Mouse (Mus musculus): ENCODE results near the gene Pbx2. TPM values are rescaled to one million over a fixed set of nuclear protein-coding genes. Genes with fewer than 3 reads are reported as not detected.

Pbx2 gene
- total and polyA plus RNA-seq, 2 experiments from 2014 or later = 5.9 to 75.2 TPM

DNA sequence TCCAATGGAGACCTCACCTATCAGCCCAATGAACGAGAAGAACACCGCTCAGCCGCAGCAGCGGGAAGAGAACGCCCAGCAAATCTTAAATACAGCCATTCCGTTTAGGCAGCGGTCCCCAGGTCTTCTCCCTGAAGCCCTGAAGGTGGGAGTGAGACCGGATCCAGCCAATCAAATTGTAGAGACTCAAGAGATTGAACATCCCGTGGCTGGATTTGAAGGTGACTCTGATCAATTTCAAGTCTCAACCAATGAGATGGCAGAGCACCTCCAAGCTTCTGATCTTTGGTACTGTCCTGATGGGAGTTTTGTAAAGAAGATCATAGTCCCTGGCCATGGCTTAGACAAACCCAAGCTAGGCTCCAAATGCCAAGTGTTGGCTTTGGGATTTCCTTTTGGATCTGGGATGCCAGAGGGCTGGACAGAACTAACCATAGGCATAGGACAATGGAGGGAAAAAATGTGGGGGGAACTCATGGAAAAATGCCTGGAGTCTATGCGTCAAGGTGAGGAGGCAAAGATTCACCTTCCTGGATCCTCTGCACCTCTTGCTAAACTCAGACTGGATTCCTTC, 54.3 kb downstream of the Pbx2 start:
- Histone ChIP-seq H3K27ac (ENCODE audit: low read depth, low read length) (peak overlapping the region; percentile 74; the same call in 1 of the 2 replicates), H3K4me1 (ENCODE audit: insufficient read depth) (peaks cover 17% of the 10 kb centered on the region), H3K36me3 (ENCODE audit: insufficient read depth) (peaks cover 18% of the 10 kb centered on the region), H3K27me3 (ENCODE audit: insufficient read depth, low read length) (no peaks in the 10 kb centered on the region), H3K4me3 (ENCODE audit: low read depth, low read length) (peak overlapping the region; percentile 52), H3K4me2 (ENCODE audit: low read depth) (peak overlapping the region; percentile 60), H3K9me3 (ENCODE audit: low read length) (no peaks in the 10 kb centered on the region), H3K9ac (peak overlapping the region; percentile 55)
- 47% methylated on average over 10 of the region's 10 CpGs for WGBS
- TF ChIP-seq CTCF (IDR thresholded peaks at IDR 0.05; ENCODE audit: low read depth) = no peak
- ATAC-seq (no peak), DNase-seq (no peak)

DNA sequence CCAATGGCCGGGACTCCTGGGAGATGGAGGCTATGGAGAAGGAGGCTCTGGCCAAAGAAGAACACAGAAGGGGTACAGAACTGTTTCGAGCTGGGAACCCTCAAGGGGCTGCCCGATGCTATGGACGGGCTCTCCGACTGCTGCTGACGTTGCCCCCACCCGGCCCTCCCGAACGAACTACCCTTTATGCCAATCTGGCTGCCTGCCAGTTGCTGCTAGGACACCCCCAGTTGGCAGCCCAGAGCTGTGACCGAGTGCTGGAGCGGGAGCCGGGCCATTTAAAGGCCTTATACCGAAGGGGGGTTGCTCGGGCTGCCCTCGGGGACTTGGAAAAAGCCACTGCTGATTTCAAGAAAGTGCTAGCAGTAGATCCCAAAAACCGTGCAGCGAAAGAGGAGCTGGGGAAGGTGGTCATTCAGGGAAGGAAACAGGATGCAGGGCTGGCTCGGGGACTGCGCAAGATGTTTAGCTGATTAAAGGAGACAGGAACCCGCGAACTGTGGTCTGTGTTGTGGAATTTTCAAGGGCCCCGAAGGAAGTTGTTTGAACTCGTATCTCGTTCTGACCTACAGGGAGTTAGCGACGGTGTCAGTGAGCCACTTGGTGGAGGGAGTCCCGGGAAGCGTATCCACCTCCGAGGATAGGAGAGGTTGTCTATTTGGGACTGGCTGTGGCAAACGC, 54.9 kb downstream of the Pbx2 start:
- Histone ChIP-seq H3K4me1 (ENCODE audit: insufficient read depth) (peaks cover 17% of the 10 kb centered on the region), H3K9me3 (ENCODE audit: low read length) (no peaks in the 10 kb centered on the region), H3K9ac (no peak overlapping the region), H3K4me3 (ENCODE audit: low read depth, low read length) (no peak overlapping the region), H3K27ac (ENCODE audit: low read depth, low read length) (no peak overlapping the region), H3K36me3 (ENCODE audit: insufficient read depth) (peaks cover 24% of the 10 kb centered on the region), H3K27me3 (ENCODE audit: insufficient read depth, low read length) (no peaks in the 10 kb centered on the region), H3K4me2 (ENCODE audit: low read depth) (0 out of 2 replicates have a peak overlapping the region, but pooled peaks have one; percentile 33)
- DNase-seq (no peak), ATAC-seq (no peak)
- TF ChIP-seq CTCF (IDR thresholded peaks at IDR 0.05; ENCODE audit: low read depth) = no peak
- WGBS = 86% methylated on average over 30 of the region's 30 CpGs

Other genes with a start within 250 kb of the Pbx2 start
- not detected in 2 replicates for gene Btnl2, start 236.4 kb upstream of the Pbx2 start, total RNA-seq (2014; rRNA removed)
- gene Btnl2, start 236.4 kb upstream of the Pbx2 start, polyA plus RNA-seq (2015; fragmentation: Nextera tagmentation; extraction: Ambion mirVana) = not detected in 2 replicates
- gene Btnl1, start 214.1 kb upstream of the Pbx2 start, total RNA-seq (2014; rRNA removed) = not detected in 2 replicates
- not detected in 2 replicates for gene Btnl1, start 214.1 kb upstream of the Pbx2 start, polyA plus RNA-seq (2015; fragmentation: Nextera tagmentation; extraction: Ambion mirVana)
- gene BC051142, start 192.4 kb upstream of the Pbx2 start, total RNA-seq (2014; rRNA removed) = 6.5 and 9.0 TPM in 2 replicates
- 4.4 and 5.5 TPM in 2 replicates for gene BC051142, start 192.4 kb upstream of the Pbx2 start, polyA plus RNA-seq (2015; fragmentation: Nextera tagmentation; extraction: Ambion mirVana)
- gene Btnl4, start 113.9 kb upstream of the Pbx2 start, total RNA-seq (2014; rRNA removed) = not detected in 2 replicates
- gene Btnl4, start 113.9 kb upstream of the Pbx2 start, polyA plus RNA-seq (2015; fragmentation: Nextera tagmentation; extraction: Ambion mirVana) = not detected in 2 replicates
- not detected in 2 replicates for gene Btnl6, start 73.9 kb upstream of the Pbx2 start, total RNA-seq (2014; rRNA removed)
- not detected in 2 replicates for gene Btnl6, start 73.9 kb upstream of the Pbx2 start, polyA plus RNA-seq (2015; fragmentation: Nextera tagmentation; extraction: Ambion mirVana)
- 2.8 and 16.0 TPM in 2 replicates for gene Notch4, start 27.0 kb upstream of the Pbx2 start, total RNA-seq (2014; rRNA removed)
- gene Notch4, start 27.0 kb upstream of the Pbx2 start, polyA plus RNA-seq (2015; fragmentation: Nextera tagmentation; extraction: Ambion mirVana) = 3.8 and 5.5 TPM in 2 replicates
- gene Gpsm3, start 1.5 kb upstream of the Pbx2 start, total RNA-seq (2014; rRNA removed) = 1.2 and 2.4 TPM in 2 replicates
- gene Gpsm3, start 1.5 kb upstream of the Pbx2 start, polyA plus RNA-seq (2015; fragmentation: Nextera tagmentation; extraction: Ambion mirVana) = 4.2 and 4.6 TPM in 2 replicates
- 1.8 and 2.8 TPM in 2 replicates for gene Ager, start 6.6 kb downstream of the Pbx2 start, total RNA-seq (2014; rRNA removed)
- gene Ager, start 6.6 kb downstream of the Pbx2 start, polyA plus RNA-seq (2015; fragmentation: Nextera tagmentation; extraction: Ambion mirVana) = 0.92 and 1.2 TPM in 2 replicates
- 39.0 and 45.3 TPM in 2 replicates for gene Rnf5, start 12.4 kb downstream of the Pbx2 start, total RNA-seq (2014; rRNA removed)
- gene Rnf5, start 12.4 kb downstream of the Pbx2 start, polyA plus RNA-seq (2015; fragmentation: Nextera tagmentation; extraction: Ambion mirVana) = 245 and 252 TPM in 2 replicates
- gene Agpat1, start 13.0 kb downstream of the Pbx2 start, total RNA-seq (2014; rRNA removed) = 187 and 217 TPM in 2 replicates
- gene Agpat1, start 13.0 kb downstream of the Pbx2 start, polyA plus RNA-seq (2015; fragmentation: Nextera tagmentation; extraction: Ambion mirVana) = 88.5 and 104 TPM in 2 replicates
- gene Egfl8, start 24.7 kb downstream of the Pbx2 start, total RNA-seq (2014; rRNA removed) = 2.7 and 3.2 TPM in 2 replicates
- 3.8 and 4.8 TPM in 2 replicates for gene Egfl8, start 24.7 kb downstream of the Pbx2 start, polyA plus RNA-seq (2015; fragmentation: Nextera tagmentation; extraction: Ambion mirVana)
- 24.2 and 27.2 TPM in 2 replicates for gene Ppt2, start 37.2 kb downstream of the Pbx2 start, total RNA-seq (2014; rRNA removed)
- 17.6 and 20.2 TPM in 2 replicates for gene Ppt2, start 37.2 kb downstream of the Pbx2 start, polyA plus RNA-seq (2015; fragmentation: Nextera tagmentation; extraction: Ambion mirVana)
- 7.8 and 11.4 TPM in 2 replicates for gene Prrt1, start 38.3 kb downstream of the Pbx2 start, total RNA-seq (2014; rRNA removed)
- 12.2 and 15.1 TPM in 2 replicates for gene Prrt1, start 38.3 kb downstream of the Pbx2 start, polyA plus RNA-seq (2015; fragmentation: Nextera tagmentation; extraction: Ambion mirVana)
- gene Fkbpl, start 53.5 kb downstream of the Pbx2 start, total RNA-seq (2014; rRNA removed) = 9.6 and 19.9 TPM in 2 replicates
- gene Fkbpl, start 53.5 kb downstream of the Pbx2 start, polyA plus RNA-seq (2015; fragmentation: Nextera tagmentation; extraction: Ambion mirVana) = 8.2 and 11.4 TPM in 2 replicates
- gene Atf6b, start 55.9 kb downstream of the Pbx2 start, total RNA-seq (2014; rRNA removed) = 39.9 and 43.7 TPM in 2 replicates
- gene Atf6b, start 55.9 kb downstream of the Pbx2 start, polyA plus RNA-seq (2015; fragmentation: Nextera tagmentation; extraction: Ambion mirVana) = 86.1 and 86.4 TPM in 2 replicates
- 1.0 and 1.7 TPM in 2 replicates for gene Tnxb, start 79.3 kb downstream of the Pbx2 start, total RNA-seq (2014; rRNA removed)
- gene Tnxb, start 79.3 kb downstream of the Pbx2 start, polyA plus RNA-seq (2015; fragmentation: Nextera tagmentation; extraction: Ambion mirVana) = 0.08 and 0.16 TPM in 2 replicates
- gene C4b, start 152.6 kb downstream of the Pbx2 start, total RNA-seq (2014; rRNA removed) = 1.5 and 1.6 TPM in 2 replicates
- 0.59 and 0.75 TPM in 2 replicates for gene C4b, start 152.6 kb downstream of the Pbx2 start, polyA plus RNA-seq (2015; fragmentation: Nextera tagmentation; extraction: Ambion mirVana)
- not detected in 2 replicates for gene Cyp21a1, start 213.3 kb downstream of the Pbx2 start, total RNA-seq (2014; rRNA removed)
- gene Cyp21a1, start 213.3 kb downstream of the Pbx2 start, polyA plus RNA-seq (2015; fragmentation: Nextera tagmentation; extraction: Ambion mirVana) = not detected in 2 replicates
- 41.9 and 55.6 TPM in 2 replicates for gene Stk19, start 245.7 kb downstream of the Pbx2 start, total RNA-seq (2014; rRNA removed)
- gene Stk19, start 245.7 kb downstream of the Pbx2 start, polyA plus RNA-seq (2015; fragmentation: Nextera tagmentation; extraction: Ambion mirVana) = 55.7 and 61.1 TPM in 2 replicates
- gene Dxo, start 245.8 kb downstream of the Pbx2 start, total RNA-seq (2014; rRNA removed) = 40.0 and 46.0 TPM in 2 replicates
- gene Dxo, start 245.8 kb downstream of the Pbx2 start, polyA plus RNA-seq (2015; fragmentation: Nextera tagmentation; extraction: Ambion mirVana) = 56.0 and 57.8 TPM in 2 replicates